Mouse (Mus musculus): ENCODE data around the gene Tbx18. TPM values are rescaled to one million over a fixed set of nuclear protein-coding genes. Genes with fewer than 3 reads are reported as not detected.
A peak's percentile ranks its signal among the peaks of the same experiment; 100 is the strongest.

The Tbx18 gene
- polyA plus RNA-seq, 1 experiment = 0.57 TPM

- WGBS = 12% methylated on average over 4 of the region's 4 CpGs
- DNase-seq = no peak
- Histone ChIP-seq H3K4me1 (ENCODE audit: control insufficient read depth, insufficient read depth, low read length) (no peaks in the 10 kb centered on the region), H3K4me3 (replicated peaks; ENCODE audit: extremely low read depth, low read depth, low read length) (no peak overlapping the region)
- no peak for TF ChIP-seq CTCF (IDR thresholded peaks at IDR 0.05; ENCODE audit: insufficient read depth, low read length)
- TF ChIP-seq POLR2A (IDR thresholded peaks at IDR 0.05; ENCODE audit: borderline replicate concordance, extremely low read depth, low read depth, low read length) = no peak
Measured at GRCm38 (mm10) chr9:87737271-87737670, 6.2 kb upstream of the Tbx18 start.

GRCm38 (mm10) chr9:87735046-87735445 is 4.0 kb upstream of the Tbx18 start:
- Histone ChIP-seq H3K4me3 (replicated peaks; ENCODE audit: extremely low read depth, low read depth, low read length) (no peak overlapping the region), H3K4me1 (ENCODE audit: control insufficient read depth, insufficient read depth, low read length) (no peaks in the 10 kb centered on the region; the same call in 1 of the 2 replicates)
- no peak for TF ChIP-seq CTCF (IDR thresholded peaks at IDR 0.05; ENCODE audit: insufficient read depth, low read length)
- no peak for TF ChIP-seq POLR2A (IDR thresholded peaks at IDR 0.05; ENCODE audit: borderline replicate concordance, extremely low read depth, low read depth, low read length)
- 10% methylated on average over 9 of the region's 9 CpGs for WGBS
- DNase-seq = no peak

- Histone ChIP-seq H3K4me3 (replicated peaks; ENCODE audit: extremely low read depth, low read depth, low read length) (no peak overlapping the region), H3K4me1 (ENCODE audit: control insufficient read depth, insufficient read depth, low read length) (no peaks in the 10 kb centered on the region; the same call in 1 of the 2 replicates)
- WGBS = 14% methylated on average over 9 of the region's 9 CpGs
- DNase-seq = no peak
- TF ChIP-seq CTCF (IDR thresholded peaks at IDR 0.05; ENCODE audit: insufficient read depth, low read length) = no peak
- TF ChIP-seq POLR2A (IDR thresholded peaks at IDR 0.05; ENCODE audit: borderline replicate concordance, extremely low read depth, low read depth, low read length) = no peak
Measured at GRCm38 (mm10) chr9:87734631-87735030, 3.6 kb upstream of the Tbx18 start.

DNA sequence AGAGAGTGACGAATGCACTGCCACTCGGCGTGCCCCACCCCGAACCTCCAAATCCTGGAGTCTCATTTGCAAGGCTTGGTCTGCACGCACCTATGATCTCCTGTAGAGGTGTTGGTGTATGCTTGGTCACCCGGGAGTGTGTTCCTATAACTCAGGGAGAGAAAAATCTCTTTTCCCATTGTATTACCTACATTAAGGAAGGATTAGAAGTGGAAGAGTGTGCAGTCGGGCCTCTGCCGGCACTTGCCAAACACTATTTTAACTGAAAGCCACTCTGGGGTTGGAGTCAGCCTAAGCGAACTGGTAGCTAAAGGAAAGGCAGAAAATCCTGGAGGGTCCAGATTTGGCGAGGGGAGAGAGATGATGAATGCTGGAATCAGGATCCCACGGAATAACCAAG is 2.7 kb upstream of the Tbx18 start:
- DNase-seq = no peak
- TF ChIP-seq POLR2A (IDR thresholded peaks at IDR 0.05; ENCODE audit: borderline replicate concordance, extremely low read depth, low read depth, low read length) (no peak), CTCF (IDR thresholded peaks at IDR 0.05; ENCODE audit: insufficient read depth, low read length) (no peak)
- no peaks in the 10 kb centered on the region; the same call in 1 of the 2 replicates for H3K4me1 ChIP-seq (ENCODE audit: control insufficient read depth, insufficient read depth, low read length)
- 10% methylated on average over 11 of the region's 11 CpGs for WGBS
- H3K4me3 ChIP-seq (replicated peaks; ENCODE audit: extremely low read depth, low read depth, low read length) = no peak overlapping the region

DNA sequence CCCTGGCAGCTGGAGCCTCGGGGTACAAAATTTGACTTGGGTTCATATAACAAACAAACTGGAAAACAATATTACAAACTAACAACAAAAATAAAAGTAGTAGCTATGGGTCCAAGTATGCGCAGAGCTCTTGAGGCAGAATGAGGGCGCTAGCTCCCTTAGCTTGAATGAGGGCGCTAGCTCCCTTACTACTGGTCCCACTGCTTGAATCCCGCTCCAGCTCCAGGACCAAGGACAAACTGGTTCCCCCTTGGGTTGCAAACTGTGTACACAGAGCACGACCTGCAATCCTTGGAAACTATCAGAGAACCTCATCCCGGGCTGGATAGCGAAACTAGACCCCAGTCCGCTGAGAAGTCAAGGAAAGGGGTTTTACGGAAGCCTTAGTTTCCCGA is 2.2 kb upstream of the Tbx18 start:
- no peak for TF ChIP-seq CTCF (IDR thresholded peaks at IDR 0.05; ENCODE audit: insufficient read depth, low read length)
- TF ChIP-seq POLR2A (IDR thresholded peaks at IDR 0.05; ENCODE audit: borderline replicate concordance, extremely low read depth, low read depth, low read length) = no peak
- WGBS = 11% methylated on average over 11 of the region's 11 CpGs
- H3K4me3 ChIP-seq (replicated peaks; ENCODE audit: extremely low read depth, low read depth, low read length) = no peak overlapping the region
- H3K4me1 ChIP-seq (ENCODE audit: control insufficient read depth, insufficient read depth, low read length) = no peaks in the 10 kb centered on the region; the same call in 1 of the 2 replicates
- no peak for DNase-seq

DNA sequence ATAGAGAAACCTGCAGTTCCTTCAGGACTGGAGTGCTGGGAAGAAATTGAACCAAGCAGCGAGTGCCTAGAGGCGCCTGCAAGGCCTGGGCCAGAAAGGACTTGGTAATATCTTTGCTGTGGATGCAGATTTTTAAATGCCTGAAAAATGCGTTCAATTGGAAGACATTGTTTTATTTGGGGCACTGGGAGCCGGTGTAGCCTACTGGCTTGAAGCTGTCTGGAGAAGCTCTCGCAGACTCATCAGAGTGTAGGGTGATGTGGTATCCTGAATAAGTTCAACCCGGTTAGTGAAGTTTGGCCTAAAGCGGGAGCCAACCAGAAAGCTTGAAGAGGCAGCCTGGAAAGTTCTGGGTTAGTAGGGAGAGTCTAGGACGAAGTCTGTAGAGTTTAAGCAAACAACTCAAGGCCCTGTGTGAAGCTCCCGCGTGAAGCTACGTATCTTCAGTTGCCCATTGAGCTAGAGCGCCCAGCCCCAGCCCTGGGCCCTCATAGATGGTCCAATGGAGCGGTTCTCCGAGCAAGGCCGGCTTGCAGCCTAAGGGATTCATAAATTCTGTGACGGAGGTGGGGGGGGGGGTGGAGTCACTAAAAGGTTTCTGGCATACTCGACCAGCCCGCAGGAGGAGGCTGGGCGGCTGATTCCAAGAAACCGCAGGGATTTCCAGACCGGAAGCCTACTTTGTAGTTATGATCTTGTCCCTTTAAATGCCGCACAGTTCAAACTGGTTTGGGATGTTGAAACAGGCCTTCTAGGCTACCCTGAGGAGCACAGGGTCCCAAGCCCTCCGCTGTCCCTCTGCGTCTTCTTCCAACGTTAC is 1.6 kb upstream of the Tbx18 start:
- TF ChIP-seq CTCF (IDR thresholded peaks at IDR 0.05; ENCODE audit: insufficient read depth, low read length) (no peak), POLR2A (IDR thresholded peaks at IDR 0.05; ENCODE audit: borderline replicate concordance, extremely low read depth, low read depth, low read length) (no peak)
- no peak overlapping the region for H3K4me3 ChIP-seq (replicated peaks; ENCODE audit: extremely low read depth, low read depth, low read length)
- DNase-seq = no peak
- H3K4me1 ChIP-seq (ENCODE audit: control insufficient read depth, insufficient read depth, low read length) = no peaks in the 10 kb centered on the region; the same call in 1 of the 2 replicates
- 15% methylated on average over 25 of the region's 25 CpGs for WGBS

DNA sequence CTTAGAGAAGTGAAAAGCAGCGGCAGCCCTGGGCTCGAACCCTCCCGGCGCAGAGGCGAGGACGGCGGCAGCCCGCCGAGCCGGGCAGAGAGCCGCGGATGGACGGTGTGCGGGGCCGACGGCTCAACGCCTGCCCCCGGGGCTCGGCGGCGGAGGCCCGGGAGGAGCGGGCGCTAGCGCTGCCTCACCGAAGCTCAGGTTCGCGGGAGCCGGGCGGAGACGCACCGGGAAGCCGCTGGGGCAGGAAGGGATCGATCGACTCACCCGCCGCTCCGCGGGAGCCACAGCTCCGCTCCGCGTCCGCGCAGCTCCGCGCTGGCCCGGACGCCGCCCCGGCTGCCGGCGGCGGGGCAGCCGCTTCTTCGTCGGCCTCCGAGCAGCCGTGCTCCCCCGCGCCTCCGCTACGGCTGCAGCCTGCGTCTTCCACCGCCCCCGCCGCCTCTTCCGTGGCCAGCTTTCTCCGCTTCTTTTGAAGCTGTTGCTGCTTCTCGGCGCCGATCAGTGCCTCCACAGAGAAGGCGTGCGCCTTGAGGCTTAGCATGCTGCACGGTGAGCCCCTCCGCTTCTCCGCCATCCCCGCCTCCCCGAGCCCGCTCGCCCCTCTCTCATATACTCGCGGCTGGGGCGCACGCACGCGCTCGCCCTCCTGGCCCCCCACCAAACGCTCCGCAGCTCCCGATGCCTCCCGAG is 644 bp downstream of the Tbx18 start:
- Histone ChIP-seq H3K4me3 (replicated peaks; ENCODE audit: extremely low read depth, low read depth, low read length) (peak overlapping the region; percentile 23), H3K4me1 (ENCODE audit: control insufficient read depth, insufficient read depth, low read length) (no peaks in the 10 kb centered on the region; the same call in 1 of the 2 replicates)
- WGBS = 1% methylated on average over 90 of the region's 91 CpGs
- no peak for DNase-seq
- TF ChIP-seq POLR2A (IDR thresholded peaks at IDR 0.05; ENCODE audit: borderline replicate concordance, extremely low read depth, low read depth, low read length) (no peak), CTCF (IDR thresholded peaks at IDR 0.05; ENCODE audit: insufficient read depth, low read length) (no peak)

DNA sequence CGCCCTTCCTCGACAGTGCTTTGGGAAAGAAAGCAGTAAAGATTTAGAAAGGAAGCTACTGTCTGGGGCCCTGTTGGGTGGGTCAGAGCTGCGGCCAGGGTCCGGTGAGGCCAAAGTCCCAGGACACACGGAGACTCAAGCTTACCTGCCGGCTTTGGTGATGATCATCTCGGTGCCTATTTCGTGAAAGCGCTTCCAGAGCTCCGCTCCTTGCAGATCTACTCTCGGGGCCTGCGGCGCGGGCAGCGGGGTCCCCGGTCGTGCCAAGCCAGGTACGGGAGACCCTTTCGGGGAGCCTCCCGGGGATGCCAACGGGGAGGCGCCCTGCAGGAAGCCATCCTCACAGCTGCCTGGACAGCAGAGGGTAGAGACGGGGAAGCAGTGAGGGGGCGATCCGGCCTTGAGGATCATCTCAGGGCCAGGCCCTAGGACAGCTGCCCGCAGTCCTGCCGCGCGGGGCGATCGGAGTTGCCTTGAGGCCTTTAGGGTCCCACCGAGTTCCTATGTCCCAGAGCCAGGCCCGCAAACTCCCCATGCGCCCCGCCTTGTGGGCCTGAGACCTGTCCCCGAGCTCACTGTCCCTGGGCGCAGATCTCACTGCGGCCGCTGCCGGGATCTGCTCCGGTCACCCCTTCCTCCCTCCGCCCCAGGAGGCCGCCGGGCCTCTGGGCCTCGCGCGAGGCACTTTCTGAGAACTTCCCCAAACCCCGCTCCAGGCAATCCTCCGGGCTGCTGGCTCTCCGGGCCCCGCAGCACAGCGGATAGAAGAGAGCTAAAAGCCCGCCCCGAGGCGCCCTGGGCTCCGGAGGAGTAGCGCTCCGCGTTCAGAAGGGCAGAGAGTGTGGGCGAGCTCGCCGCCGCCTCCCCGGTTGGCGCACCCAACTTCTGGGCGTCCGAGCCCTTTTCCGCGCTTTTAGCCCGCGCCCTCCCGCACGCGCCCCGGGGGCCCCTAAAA is 1.5 kb downstream of the Tbx18 start:
- TF ChIP-seq CTCF (IDR thresholded peaks at IDR 0.05; ENCODE audit: insufficient read depth, low read length) (no peak), POLR2A (IDR thresholded peaks at IDR 0.05; ENCODE audit: borderline replicate concordance, extremely low read depth, low read depth, low read length) (no peak)
- Histone ChIP-seq H3K4me1 (ENCODE audit: control insufficient read depth, insufficient read depth, low read length) (no peaks in the 10 kb centered on the region; the same call in 1 of the 2 replicates), H3K4me3 (replicated peaks; ENCODE audit: extremely low read depth, low read depth, low read length) (no peak overlapping the region)
- no peak for DNase-seq
- WGBS = 3% methylated on average over 75 of the region's 75 CpGs

DNA sequence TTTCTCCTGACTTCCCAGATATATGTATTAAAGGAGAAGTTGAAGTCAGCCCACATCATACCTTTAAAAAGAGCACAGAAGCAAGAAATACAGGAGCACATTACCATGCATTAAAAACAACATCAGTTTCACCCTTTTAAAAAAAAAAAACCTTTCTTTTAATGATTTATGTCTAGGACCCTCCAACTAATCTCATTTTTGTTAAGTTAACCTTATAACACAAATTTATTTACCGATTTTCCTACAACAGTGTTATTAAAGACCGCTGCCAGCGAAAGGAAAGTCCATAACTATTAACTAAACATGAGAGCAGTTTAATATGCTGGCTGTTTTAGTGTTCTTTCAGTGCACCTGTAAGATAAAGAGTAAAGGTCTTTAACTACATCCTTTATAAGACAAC is 3.0 kb downstream of the Tbx18 start:
- TF ChIP-seq CTCF (IDR thresholded peaks at IDR 0.05; ENCODE audit: insufficient read depth, low read length) = no peak
- TF ChIP-seq POLR2A (IDR thresholded peaks at IDR 0.05; ENCODE audit: borderline replicate concordance, extremely low read depth, low read depth, low read length) = no peak
- 38% methylated on average over 3 of the region's 3 CpGs for WGBS
- DNase-seq = no peak
- H3K4me3 ChIP-seq (replicated peaks; ENCODE audit: extremely low read depth, low read depth, low read length) = no peak overlapping the region
- no peaks in the 10 kb centered on the region; the same call in 1 of the 2 replicates for H3K4me1 ChIP-seq (ENCODE audit: control insufficient read depth, insufficient read depth, low read length)
